ENCODE assay signal across 9 mouse cellular contexts in genomic region chr5:24605321-24605979, GRCm38 (mm10). TPM values are rescaled to one million over a fixed set of nuclear protein-coding genes. Genes with fewer than 3 reads are reported as not detected.
A peak's percentile ranks its signal among the peaks of the same experiment; 100 is the strongest.
DNase-seq lines count a peak whose midpoint lies in the region; ATAC-seq and TF ChIP-seq lines count a peak whose summit lies in the region.
"Had no signal": no experiment of that assay in that cellular context is flagged by ENCODE, and none has a peak within 500 bp of the region (broad histone marks: within the 10 kb centered on the region; RNA-seq: fewer than 3 reads in every experiment).

No protein-coding gene starts in this region.

- TF ChIP-seq CTCF in liver, postnatal 0 days (IDR thresholded peaks at IDR 0.05; ENCODE audit: low read depth) = no peak

- no peak for DNase-seq in heart, adult 9 months (ENCODE audit: low spot score in 2 of 2)
- DNase-seq in liver, postnatal 0 days = no peak
- DNase-seq in thymus, postnatal 25 days = no peak
- no peak for DNase-seq in left cerebral cortex, adult 8-10 months (ENCODE audit: low spot score in 2 of 2)

- no peak for ATAC-seq in heart, embryonic 13.5 days (ENCODE audit: extremely low read depth, insufficient number of reproducible peaks, low FRiP score, low TSS enrichment)
- no peak for ATAC-seq in heart, embryonic 16.5 days (replicated peaks; ENCODE audit: extremely low read depth, insufficient read depth, low FRiP score)
- no peak for ATAC-seq in liver, postnatal 0 days
- ATAC-seq in megakaryocyte progenitor cell, adult 5-6 weeks (replicated peaks; ENCODE audit: poor library complexity) = no peak

- WGBS in heart, embryonic 13.5 days = 14% methylated on average over 6 of the region's 6 CpGs
- WGBS in heart, embryonic 16.5 days = 8% methylated on average over 6 of the region's 6 CpGs
- WGBS in liver, postnatal 0 days (ENCODE audit: insufficient replicate concordance) = 25% methylated on average over 6 of the region's 6 CpGs

- H3K27me3 ChIP-seq in heart, embryonic 13.5 days (replicated peaks) = no peaks in the 10 kb centered on the region
- H3K27me3 ChIP-seq in heart, embryonic 16.5 days (ENCODE audit: control insufficient read depth, insufficient read depth, low read length) = no peaks in the 10 kb centered on the region
- H3K27me3 ChIP-seq in liver, postnatal 0 days (ENCODE audit: insufficient read depth, low read length) = peaks cover 72% of the 10 kb centered on the region

- H3K9ac ChIP-seq in heart, embryonic 13.5 days = peak overlapping the region; percentile 96
- H3K9ac ChIP-seq in heart, embryonic 16.5 days (ENCODE audit: low read length) = peak overlapping the region; percentile 91
- no peak overlapping the region for H3K9ac ChIP-seq in liver, postnatal 0 days (replicated peaks)

- TF ChIP-seq EP300 in liver, postnatal 0 days (IDR thresholded peaks at IDR 0.05; ENCODE audit: low read depth) = no peak

- H3K36me3 ChIP-seq in heart, embryonic 13.5 days = no peaks in the 10 kb centered on the region
- H3K36me3 ChIP-seq in heart, embryonic 16.5 days (ENCODE audit: control insufficient read depth, insufficient read depth) = no peaks in the 10 kb centered on the region
- H3K36me3 ChIP-seq in liver, postnatal 0 days (replicated peaks; ENCODE audit: insufficient read depth, low read length) = no peaks in the 10 kb centered on the region

- H3K4me2 ChIP-seq in heart, embryonic 13.5 days = peak overlapping the region; percentile 94
- peak overlapping the region; percentile 64 for H3K4me2 ChIP-seq in heart, embryonic 16.5 days (ENCODE audit: low read depth, low read length)
- peak overlapping the region; percentile 74 for H3K4me2 ChIP-seq in liver, postnatal 0 days (ENCODE audit: low read depth, low read length)

- peak overlapping the region; percentile 77 for H3K4me3 ChIP-seq in heart, embryonic 13.5 days
- H3K4me3 ChIP-seq in brown adipose tissue, adult 24 weeks (ENCODE audit: insufficient read depth, low read depth, low read length) = peak overlapping the region; percentile 75
- peak overlapping the region; percentile 66 for H3K4me3 ChIP-seq in heart, embryonic 16.5 days (ENCODE audit: low read length)
- H3K4me3 ChIP-seq in liver, postnatal 0 days (ENCODE audit: low read depth, low read length) = no peak overlapping the region

- H3K9me3 ChIP-seq in heart, embryonic 13.5 days = no peaks in the 10 kb centered on the region
- no peaks in the 10 kb centered on the region for H3K9me3 ChIP-seq in heart, embryonic 16.5 days (replicated peaks; ENCODE audit: control insufficient read depth, low read length)
- H3K9me3 ChIP-seq in liver, postnatal 0 days (ENCODE audit: low read length) = no peaks in the 10 kb centered on the region

- H3K4me1 ChIP-seq in heart, embryonic 13.5 days = peaks cover 65% of the 10 kb centered on the region
- peaks cover 13% of the 10 kb centered on the region for H3K4me1 ChIP-seq in brown adipose tissue, adult 24 weeks (ENCODE audit: control insufficient read depth, insufficient read depth, insufficient read length, low read length)
- H3K4me1 ChIP-seq in heart, embryonic 16.5 days (ENCODE audit: control insufficient read depth, insufficient read depth, low read length) = peaks cover 32% of the 10 kb centered on the region
- peaks cover 22% of the 10 kb centered on the region for H3K4me1 ChIP-seq in liver, postnatal 0 days (ENCODE audit: insufficient read depth)

- peak overlapping the region; percentile 100 for H3K27ac ChIP-seq in heart, embryonic 13.5 days (replicated peaks)
- H3K27ac ChIP-seq in brown adipose tissue, adult 24 weeks (replicated peaks; ENCODE audit: low read depth, low read length) = peak overlapping the region; percentile 25; the same call in 1 of the 2 replicates
- peak overlapping the region; percentile 99 for H3K27ac ChIP-seq in heart, embryonic 16.5 days (ENCODE audit: low read length)
- H3K27ac ChIP-seq in liver, postnatal 0 days (ENCODE audit: low read depth) = no peak overlapping the region

RNA-seq across cellular contexts. Expression of gene Smarcd3, which starts 18.8 kb away (rescaled TPM):
- polyA plus RNA-seq in heart, embryonic 13.5 days (2015; fragmentation: Nextera tagmentation; extraction: Ambion mirVana) = 54.5 and 58.5 TPM in 2 replicates
- polyA plus RNA-seq in brown adipose tissue, adult 24 weeks (2012; ENCODE audit: insufficient read depth, insufficient read length, missing spikeins) = 15.3 and 16.7 TPM in 2 replicates
- 47.4 and 48.3 TPM in 2 replicates for polyA plus RNA-seq in heart, embryonic 16.5 days (2015; fragmentation: Nextera tagmentation; extraction: Ambion mirVana)
- polyA plus RNA-seq in liver, postnatal 0 days (2015; fragmentation: Nextera tagmentation; extraction: Ambion mirVana) = 0.80 and 0.84 TPM in 2 replicates
- 100 to 1,000 TPM in 2 of 4 experiments, 10 to 100 TPM in 2; 98.6 to 117 (median 104) TPM for total RNA-seq in left cerebral cortex, adult 8-10 months (2022)
- not detected in 2 replicates for total RNA-seq in megakaryocyte progenitor cell, adult 5-6 weeks (2015)
- total RNA-seq in megakaryocyte progenitor cell, adult 5-6 weeks (2017) = 0.08 TPM in 1 of 2 replicates, not detected in the other

RNA-seq across cellular contexts. Expression of gene Chpf2, which starts 18.9 kb away (rescaled TPM):
- polyA plus RNA-seq in heart, embryonic 13.5 days (2015; fragmentation: Nextera tagmentation; extraction: Ambion mirVana) = 16.1 and 16.6 TPM in 2 replicates
- 5.8 and 10.2 TPM in 2 replicates for polyA plus RNA-seq in brown adipose tissue, adult 24 weeks (2012; ENCODE audit: insufficient read depth, insufficient read length, missing spikeins)
- 14.4 and 14.8 TPM in 2 replicates for polyA plus RNA-seq in heart, embryonic 16.5 days (2015; fragmentation: Nextera tagmentation; extraction: Ambion mirVana)
- 13.8 and 15.9 TPM in 2 replicates for polyA plus RNA-seq in liver, postnatal 0 days (2015; fragmentation: Nextera tagmentation; extraction: Ambion mirVana)
- 10 to 100 TPM; 63.7 to 82.2 (median 70.9) TPM for total RNA-seq in left cerebral cortex, adult 8-10 months (2022)
- total RNA-seq in megakaryocyte progenitor cell, adult 5-6 weeks (2015) = 4.7 and 5.9 TPM in 2 replicates
- total RNA-seq in megakaryocyte progenitor cell, adult 5-6 weeks (2017) = 12.4 and 35.1 TPM in 2 replicates

RNA-seq across cellular contexts. Expression of gene Abcf2, which starts 28.2 kb away (rescaled TPM):
- 66.7 and 70.7 TPM in 2 replicates for polyA plus RNA-seq in heart, embryonic 13.5 days (2015; fragmentation: Nextera tagmentation; extraction: Ambion mirVana)
- polyA plus RNA-seq in brown adipose tissue, adult 24 weeks (2012; ENCODE audit: insufficient read depth, insufficient read length, missing spikeins) = 27.8 and 32.1 TPM in 2 replicates
- polyA plus RNA-seq in heart, embryonic 16.5 days (2015; fragmentation: Nextera tagmentation; extraction: Ambion mirVana) = 68.1 and 72.6 TPM in 2 replicates
- polyA plus RNA-seq in liver, postnatal 0 days (2015; fragmentation: Nextera tagmentation; extraction: Ambion mirVana) = 24.9 and 26.4 TPM in 2 replicates
- total RNA-seq in left cerebral cortex, adult 8-10 months (2022) = 10 to 100 TPM; 80.5 to 93.3 (median 83.7) TPM
- 45.4 and 46.0 TPM in 2 replicates for total RNA-seq in megakaryocyte progenitor cell, adult 5-6 weeks (2015)
- 113 and 115 TPM in 2 replicates for total RNA-seq in megakaryocyte progenitor cell, adult 5-6 weeks (2017)

RNA-seq across cellular contexts. Expression of gene 4931409K22Rik, which starts 48.8 kb away (rescaled TPM):
- polyA plus RNA-seq in heart, embryonic 13.5 days (2015; fragmentation: Nextera tagmentation; extraction: Ambion mirVana) = 0.08 and 0.11 TPM in 2 replicates
- not detected in 2 replicates for polyA plus RNA-seq in brown adipose tissue, adult 24 weeks (2012; ENCODE audit: insufficient read depth, insufficient read length, missing spikeins)
- polyA plus RNA-seq in heart, embryonic 16.5 days (2015; fragmentation: Nextera tagmentation; extraction: Ambion mirVana) = not detected in 2 replicates
- polyA plus RNA-seq in liver, postnatal 0 days (2015; fragmentation: Nextera tagmentation; extraction: Ambion mirVana) = not detected in 2 replicates
- under 1 TPM in 2 of 4 experiments, not detected in 2; 0.11 to 0.16 TPM for total RNA-seq in left cerebral cortex, adult 8-10 months (2022)
- total RNA-seq in megakaryocyte progenitor cell, adult 5-6 weeks (2015) = not detected in 2 replicates
- not detected in 2 replicates for total RNA-seq in megakaryocyte progenitor cell, adult 5-6 weeks (2017)
- total RNA-seq: MEL had no signal
